Mouse (Mus musculus) CD4-positive helper T cell, adult 2 months (primary cell): ENCODE measurements around the gene Lama2.

Experiments
- DNase-seq: peaks from one replicate; pipeline ENCODE4 v3.0.0-alpha.2; 2012; ENCODE audit warnings: low read depth, missing footprints, low spot score

Lama2 gene

GRCm38 (mm10) chr10:27384636-27385035 is 234.9 kb downstream of the Lama2 start:
- no peak for DNase-seq

DNA sequence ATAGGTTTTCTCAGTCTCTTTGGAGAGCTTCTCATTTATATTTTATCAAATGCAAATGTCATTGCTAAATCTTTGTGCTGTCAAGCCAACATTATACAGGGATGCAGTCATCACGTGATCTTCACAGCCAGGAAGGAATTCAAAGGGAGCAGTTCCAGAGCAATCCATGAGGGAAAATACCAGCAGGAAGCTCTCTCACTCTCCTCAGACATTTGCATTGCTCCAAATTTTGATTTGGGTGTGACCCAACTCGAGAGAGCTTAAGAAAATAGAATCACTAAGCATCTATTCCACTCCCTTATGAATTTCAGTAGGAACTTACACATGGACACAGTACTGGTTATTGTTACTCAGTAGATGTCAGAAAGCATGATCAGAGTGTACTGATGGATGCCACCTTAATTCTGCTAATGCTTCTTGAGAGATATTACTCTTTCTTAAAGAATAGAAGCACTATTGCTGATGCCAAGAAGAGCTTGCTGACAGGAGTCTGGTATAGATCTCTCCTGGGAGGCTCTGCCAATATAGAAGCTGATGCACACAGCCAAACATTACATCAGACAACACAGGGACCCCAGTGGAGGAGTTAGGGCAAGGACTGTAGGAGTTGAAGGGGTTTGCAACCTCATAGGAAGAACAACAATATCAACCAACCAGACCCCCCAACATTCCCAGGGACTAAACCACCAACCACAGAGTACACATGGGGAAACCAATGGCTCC is 236.5 kb downstream of the Lama2 start:
- no peak for DNase-seq

GRCm38 (mm10) chr10:27378286-27378685 is 241.3 kb downstream of the Lama2 start:
- DNase-seq = no peak

GRCm38 (mm10) chr10:27344278-27344677 is 275.3 kb downstream of the Lama2 start:
- no peak for DNase-seq

DNA sequence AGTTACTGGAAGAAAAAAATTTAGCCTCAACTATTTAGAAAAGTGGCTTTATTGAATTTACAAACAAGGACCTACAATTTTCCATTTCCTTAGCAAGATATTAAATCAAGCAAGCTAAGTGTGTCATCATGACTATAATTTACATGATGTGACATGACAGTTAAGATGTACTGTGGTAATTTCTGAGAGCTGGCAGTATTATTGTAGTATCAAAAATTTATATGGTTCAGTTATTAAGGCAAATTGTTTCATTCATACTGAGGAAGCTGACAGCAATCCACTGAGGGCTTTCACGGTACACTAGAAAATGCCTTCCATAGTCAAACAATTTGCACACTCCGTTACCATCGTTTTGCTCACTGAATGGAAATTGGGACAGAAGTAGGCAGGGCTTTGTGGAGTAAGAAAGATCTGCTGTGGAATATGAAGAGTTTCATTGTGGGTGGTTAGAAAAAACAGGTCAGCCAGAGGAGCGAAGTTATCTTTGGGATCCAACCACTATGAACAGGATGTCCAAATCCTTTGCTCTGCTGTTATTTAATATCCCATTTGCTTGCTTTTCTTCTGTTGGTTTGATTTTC is 297.1 kb downstream of the Lama2 start:
- no peak for DNase-seq

DNA sequence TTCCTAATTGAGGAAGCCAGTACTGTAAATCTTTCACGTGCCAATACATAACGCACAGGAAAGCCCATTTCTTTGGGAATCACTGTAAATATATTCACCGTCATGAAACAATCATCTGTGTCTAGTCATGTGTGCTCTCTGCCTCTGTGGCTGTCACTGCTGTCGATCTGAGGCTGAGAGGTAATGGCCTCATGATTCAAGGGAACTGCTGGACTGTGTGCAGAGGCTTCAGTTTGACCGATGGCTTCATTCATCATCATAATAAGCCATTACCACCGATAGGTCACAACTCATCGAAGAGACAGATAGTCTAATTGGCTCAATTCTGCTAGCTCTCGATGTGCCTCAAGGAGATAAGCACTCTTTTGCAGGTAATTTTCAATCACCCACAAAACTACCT is 312.1 kb downstream of the Lama2 start:
- no peak for DNase-seq

DNA sequence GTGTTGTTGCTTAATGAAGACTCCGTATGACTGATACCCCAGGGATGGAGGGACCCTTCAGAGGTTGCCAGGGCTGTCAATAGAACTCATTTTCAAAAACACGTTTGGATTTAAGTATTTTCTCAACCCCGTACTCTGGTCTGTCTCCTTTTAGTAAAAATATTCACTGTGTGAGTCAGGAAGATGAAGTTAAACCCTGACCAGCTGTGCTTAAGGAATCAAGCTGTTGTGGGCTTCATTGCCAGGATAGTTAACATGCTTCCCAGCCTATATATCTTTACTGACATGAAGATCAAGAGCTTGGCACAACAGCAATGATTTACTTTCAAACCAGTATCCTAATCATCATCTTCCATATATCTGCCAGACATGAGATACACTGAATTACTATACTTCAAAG is 314.3 kb downstream of the Lama2 start:
- no peak for DNase-seq

DNA sequence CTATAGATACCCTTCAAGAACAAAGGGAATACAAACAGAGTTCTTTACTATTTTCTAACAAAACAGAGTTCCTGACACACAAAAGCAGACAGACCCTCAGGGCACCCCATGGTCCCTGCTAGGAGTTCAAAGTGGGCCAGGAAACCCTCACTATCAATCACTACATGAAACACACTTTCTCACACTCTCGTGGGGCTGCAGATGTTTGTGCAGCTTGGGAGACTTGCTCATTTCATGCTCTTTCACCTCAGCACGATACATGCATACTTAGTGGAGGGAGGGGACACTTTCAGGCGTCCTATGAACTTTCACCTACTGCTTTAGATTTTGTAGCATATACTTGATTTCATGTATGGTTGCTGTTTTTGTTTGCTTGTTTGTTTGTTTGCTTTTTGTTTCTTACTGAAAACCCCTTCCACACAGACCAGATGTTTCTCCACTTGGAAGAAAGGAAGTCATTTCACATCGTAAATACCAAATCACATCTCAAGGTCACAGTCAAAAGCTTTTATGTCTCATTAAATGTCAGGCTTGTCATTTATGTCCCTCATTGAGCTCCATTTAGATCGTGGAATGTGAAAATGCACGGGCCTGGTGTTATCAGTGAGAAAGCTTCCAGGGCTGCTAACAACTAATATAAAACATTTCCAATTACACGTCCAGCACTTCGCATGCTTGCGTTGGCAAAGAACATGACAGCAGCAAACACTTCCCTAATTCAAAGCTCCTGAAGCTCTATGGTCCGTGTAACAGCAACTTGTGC is 334.3 kb downstream of the Lama2 start:
- no peak for DNase-seq

GRCm38 (mm10) chr10:27267432-27267831 is 352.1 kb downstream of the Lama2 start:
- no peak for DNase-seq

GRCm38 (mm10) chr10:27265812-27266211 is 353.7 kb downstream of the Lama2 start:
- DNase-seq = no peak

DNA sequence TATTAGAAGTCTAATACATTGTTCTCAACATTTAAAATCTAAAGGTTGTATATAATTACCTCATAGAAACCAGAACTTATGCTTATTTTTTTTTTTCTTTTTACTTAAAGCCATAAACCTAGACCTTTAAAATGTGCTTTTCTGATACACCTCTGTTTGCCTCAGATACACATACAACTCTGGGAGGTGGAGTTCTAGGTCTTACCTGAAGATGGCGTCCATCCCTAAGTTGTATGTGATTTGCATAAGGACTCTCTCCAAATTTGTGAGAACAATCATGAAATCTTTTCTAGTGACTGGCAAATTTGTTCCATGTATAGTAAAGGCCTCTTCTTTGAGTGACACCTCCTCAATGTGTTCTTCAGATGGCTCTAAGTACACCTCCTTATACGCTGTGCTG is 354.8 kb downstream of the Lama2 start:
- no peak for DNase-seq

DNA sequence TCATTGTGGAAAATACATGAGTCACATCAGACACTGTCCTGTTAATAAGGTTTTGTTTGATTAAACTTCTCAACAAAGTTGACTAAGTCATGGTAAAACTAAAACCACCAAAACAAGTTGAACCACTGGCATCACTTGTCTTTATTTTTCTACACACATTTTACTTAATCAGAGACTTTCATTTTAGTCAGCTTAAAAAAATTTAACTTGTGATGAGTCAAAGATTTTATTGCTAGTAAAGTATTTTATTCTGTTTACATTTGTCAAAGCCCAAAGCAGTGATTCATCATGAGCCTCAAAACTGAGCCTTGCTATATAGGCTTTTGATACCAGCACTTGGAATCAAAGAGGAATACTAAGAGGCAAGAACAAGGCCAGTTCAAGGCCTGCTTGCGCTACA is 369.8 kb downstream of the Lama2 start:
- DNase-seq = no peak

- no peak for DNase-seq
These were observed 384.8 kb downstream of the Lama2 start for GRCm38 (mm10) chr10:27234755-27235154.

GRCm38 (mm10) chr10:27233577-27233976 is 386.0 kb downstream of the Lama2 start:
- no peak for DNase-seq

DNA sequence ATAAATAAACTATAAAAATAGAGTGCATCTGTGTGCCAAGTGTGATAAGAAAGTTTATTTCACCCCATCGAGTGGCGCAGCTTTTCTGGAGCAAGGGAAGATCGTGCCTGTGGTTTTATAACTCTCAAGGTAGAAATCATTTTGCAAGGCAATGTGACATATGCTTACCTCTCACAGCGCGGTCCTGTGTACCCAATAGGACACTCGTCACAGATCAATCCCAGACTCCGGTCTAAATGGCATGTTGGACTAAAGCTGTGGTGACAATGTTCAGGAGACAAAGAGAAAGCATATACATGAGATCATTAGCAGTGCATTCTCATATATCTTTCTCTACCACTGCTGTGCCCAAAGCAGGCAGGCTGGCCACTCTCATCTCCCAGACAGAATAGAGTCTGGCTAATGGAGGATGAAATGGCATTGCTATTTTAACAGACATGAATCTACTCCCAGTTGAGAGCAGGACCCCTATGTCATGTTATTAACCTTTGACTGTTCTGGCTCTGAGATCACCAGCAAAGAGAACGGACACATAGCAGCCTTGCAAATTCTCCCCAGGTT is 395.7 kb downstream of the Lama2 start:
- no peak for DNase-seq

GRCm38 (mm10) chr10:27222639-27223315 is 396.8 kb downstream of the Lama2 start:
- no peak for DNase-seq

DNA sequence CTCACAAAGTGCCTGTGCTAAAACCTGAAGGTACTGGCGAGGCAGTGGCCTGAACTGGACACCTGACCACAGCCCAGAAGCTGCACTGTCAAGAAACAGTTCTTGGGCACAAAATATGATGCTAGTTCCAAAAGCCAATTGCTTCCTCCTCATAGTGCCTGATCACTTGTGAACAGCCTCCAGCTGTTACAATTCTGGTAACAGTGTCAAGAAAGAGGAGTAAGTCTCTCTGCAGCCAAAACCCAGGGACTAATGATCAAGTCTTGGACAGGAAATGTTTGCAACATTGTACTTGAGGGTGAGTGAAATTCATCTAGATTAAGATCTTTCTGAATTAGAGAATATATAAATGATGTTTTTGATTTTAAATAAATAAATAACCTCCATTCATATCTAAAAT is 399.9 kb downstream of the Lama2 start:
- DNase-seq = no peak

GRCm38 (mm10) chr10:27207320-27207719 is 412.2 kb downstream of the Lama2 start:
- no peak for DNase-seq

DNA sequence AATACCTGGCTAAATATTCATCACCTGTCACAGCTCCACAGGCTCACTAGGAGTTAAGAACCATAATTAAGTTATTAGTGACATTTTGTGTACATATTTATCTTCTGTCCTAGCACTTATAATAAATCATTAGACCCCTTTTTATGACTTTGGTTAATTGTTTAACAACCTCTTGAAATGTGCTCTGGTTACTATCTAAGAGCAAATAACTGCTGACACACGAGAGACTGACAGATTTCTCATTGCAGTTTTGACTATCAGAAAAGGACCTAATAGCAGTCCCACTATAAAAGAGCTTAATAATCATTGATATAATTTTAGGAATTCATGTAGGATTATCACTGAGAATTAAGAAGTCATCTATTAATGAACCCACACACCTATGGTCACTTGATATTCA is 421.1 kb downstream of the Lama2 start:
- no peak for DNase-seq

- no peak for DNase-seq
These were observed 425.3 kb downstream of the Lama2 start for GRCm38 (mm10) chr10:27193986-27194908.
